Mouse (Mus musculus): ENCODE measurements at regions not wholly inside any gene's neighbourhood (a gene's known extent, or its start where the extent isn't known, plus 50 kb on each side); places are given as distances from the start of the nearest gene placed in this dataset.
"Not testable (repeated sequence)": the region's sequence is repeated elsewhere in the genome, so short reads cannot be mapped to it uniquely, and the experiment has no call there.

DNA sequence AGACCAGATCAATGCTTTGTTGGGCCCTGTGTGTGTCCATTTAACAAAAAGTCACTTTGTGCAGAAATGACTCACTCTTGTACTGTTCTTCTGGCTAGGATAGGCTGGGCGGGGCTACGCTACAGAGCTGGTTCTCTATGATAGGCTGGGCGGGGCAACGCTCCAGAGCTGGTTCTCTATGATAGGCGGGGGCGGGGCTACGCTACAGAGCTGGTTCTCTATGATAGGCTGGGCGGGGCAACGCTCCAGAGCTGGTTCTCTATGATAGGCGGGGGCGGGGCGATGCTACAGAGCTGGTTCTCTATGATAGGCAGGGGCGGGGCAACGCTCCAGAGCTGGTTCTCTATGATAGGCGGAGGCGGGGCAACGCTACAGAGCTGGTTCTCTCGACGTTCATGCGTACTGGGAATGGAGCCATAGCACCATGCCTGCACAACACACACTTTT lies 80.6 kb upstream of the Ipo5 start:
- not testable (repeated sequence) for DNase-seq (ENCODE audit: low read depth, low spot score)

- no peak for DNase-seq (ENCODE audit: low read depth, low spot score)
Measured at GRCm38 (mm10) chr14:120831397-120831796, 79.6 kb upstream of the Ipo5 start.

DNA sequence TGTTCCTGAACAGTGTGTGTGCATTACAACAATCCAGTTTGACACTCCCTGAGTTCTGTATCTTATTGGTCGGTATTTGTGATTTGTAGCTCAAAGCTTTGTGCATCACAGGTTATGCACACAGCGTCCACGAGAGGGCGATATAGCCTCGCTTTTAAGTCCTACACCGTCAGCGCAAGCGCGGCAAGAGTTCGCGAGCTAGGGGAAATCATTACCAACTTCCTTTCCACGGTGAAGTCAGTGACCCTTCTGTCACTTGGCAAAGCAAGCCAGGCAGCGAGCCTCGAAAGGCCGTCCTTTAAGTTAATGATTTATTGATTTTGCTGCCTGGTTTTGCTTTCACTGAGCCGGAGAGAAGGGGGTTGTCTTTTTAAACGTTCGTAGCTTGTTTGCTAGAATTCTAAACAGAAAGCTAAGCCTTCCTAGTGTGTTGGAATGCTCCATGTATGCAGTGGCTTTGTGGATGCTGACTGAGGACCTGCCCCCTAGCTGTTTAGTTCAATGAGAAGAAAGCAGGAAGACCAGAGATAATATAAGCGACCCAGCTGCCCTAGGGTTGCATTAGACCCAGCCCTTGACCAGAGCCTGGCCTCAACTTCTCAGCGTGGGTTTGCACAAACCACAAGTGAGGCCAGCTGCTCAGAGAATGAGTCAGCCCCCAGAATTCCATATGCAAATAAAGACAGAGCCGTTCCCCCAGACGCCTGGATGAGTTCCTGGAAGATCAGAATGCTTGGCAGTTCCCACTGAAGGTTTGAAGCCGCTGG lies 79.0 kb upstream of the Ipo5 start:
- peak; percentile 75 for DNase-seq (ENCODE audit: low read depth, low spot score)

DNA sequence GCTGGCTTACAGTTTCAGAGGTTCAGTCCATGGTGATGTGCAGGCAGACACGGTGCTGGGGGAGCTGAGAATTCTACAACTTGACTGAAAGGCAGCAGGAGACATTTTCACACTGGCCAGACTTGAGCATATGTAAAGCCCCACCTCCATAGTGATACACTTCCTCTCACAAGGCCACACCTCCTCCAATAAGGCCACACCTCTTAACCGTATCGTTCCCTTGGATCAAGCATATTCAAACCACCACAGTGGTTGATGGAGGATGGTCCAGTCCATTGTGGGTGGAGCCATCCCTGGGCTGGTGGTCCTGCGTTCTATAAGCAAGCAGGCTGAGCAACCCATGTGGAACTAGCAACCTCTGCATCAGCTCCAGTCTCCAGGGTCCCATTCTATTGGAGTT lies 76.2 kb upstream of the Ipo5 start:
- no peak for DNase-seq (ENCODE audit: low read depth, low spot score)

- DNase-seq (ENCODE audit: low read depth, low spot score): no peak
Measured at GRCm38 (mm10) chr14:120835758-120836157, 75.3 kb upstream of the Ipo5 start.

DNA sequence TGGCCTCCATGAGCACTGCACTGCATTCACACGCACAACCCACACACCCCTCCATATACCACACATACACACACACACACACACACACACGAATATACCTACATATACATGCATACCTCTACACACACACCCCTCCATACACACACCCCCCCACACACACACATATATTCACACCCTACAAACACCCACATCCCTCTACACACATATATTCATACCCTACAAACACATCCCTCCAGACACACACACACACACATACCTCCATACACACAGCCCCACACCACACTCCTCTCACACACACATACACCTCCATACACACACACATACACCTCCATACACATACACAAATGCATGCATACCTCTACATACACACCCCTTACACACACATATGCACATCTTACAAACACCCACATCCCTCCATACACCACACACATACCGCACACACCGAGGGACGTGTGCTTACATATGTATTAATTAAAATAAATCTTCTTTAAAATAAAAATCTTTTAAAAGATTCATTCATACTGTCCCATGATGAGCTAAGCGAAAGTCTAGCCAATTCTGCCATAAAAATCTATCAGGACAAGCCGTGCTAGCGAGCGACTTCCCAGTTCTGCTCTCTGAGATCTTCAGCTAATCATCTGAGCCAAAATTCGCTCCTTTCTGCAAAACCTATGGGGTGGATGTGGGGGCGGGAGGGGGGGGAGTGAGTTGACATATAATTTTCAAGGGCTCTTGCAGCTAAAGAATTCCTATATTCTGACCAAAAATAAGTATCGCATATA lies 74.3 kb upstream of the Ipo5 start:
- DNase-seq (ENCODE audit: low read depth, low spot score): no peak

- DNase-seq (ENCODE audit: low read depth, low spot score): no peak
Measured at GRCm38 (mm10) chr14:120840900-120841299, 70.1 kb upstream of the Ipo5 start.

DNA sequence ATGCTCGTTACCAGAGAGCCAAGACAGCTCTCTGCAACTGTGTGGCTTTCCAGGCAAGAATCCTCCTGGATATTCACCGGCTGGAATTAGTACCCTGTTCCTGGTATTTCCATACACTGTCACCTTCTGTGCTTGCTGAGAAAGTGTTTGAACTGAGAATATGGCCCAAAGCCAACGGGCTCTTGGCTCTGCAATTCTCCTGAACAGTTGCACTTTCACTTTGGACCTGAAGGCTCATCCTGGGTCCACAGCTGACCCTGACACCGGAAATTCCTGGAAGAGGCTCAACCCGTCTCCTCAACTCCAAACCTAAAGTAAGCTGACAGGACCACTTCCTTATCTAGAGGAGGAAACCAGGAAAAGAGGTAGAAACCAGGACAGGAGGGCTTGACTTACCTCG lies 69.7 kb upstream of the Ipo5 start:
- DNase-seq (ENCODE audit: low read depth, low spot score): no peak

- DNase-seq (ENCODE audit: low read depth, low spot score): no peak
Measured at GRCm38 (mm10) chr14:120845172-120845571, 65.9 kb upstream of the Ipo5 start.

DNA sequence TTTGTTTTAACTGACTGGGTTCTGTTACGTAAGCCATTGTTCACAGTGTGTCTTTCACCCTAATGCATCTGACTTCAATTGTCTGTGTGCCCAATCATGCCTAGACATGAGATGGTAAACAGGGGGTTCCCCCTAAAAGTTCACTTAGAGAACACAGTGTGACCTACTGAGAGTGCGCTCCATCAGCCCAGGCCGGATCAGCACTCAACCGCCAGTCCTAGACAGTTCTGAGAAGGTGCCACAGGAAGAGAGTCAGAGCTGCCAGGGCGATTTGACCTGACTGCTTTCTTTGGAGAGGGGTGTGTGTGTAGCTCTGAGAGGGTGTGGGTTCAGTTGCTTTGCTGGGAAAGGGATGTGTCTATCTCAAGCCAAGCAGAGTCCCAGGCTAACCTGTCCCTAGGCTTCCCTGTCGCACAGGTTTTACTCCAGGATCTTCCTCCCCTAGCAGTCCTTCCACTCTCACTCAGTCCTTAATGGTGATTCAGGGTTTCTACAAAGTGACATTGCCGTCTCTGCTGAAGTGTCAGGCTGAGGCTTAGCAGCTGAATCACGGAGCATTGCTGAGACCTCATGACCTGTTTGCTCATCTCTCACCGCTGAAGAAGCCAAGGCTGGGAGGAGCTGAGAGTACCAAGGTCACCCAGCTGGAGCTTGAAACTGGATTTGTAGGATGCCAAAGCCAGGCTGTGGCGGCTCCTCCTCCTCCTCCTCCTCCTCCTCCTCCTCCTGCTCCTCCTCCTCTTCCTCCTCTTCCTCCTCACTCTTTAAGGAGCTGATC lies 64.8 kb upstream of the Ipo5 start:
- DNase-seq (ENCODE audit: low read depth, low spot score): no peak

DNA sequence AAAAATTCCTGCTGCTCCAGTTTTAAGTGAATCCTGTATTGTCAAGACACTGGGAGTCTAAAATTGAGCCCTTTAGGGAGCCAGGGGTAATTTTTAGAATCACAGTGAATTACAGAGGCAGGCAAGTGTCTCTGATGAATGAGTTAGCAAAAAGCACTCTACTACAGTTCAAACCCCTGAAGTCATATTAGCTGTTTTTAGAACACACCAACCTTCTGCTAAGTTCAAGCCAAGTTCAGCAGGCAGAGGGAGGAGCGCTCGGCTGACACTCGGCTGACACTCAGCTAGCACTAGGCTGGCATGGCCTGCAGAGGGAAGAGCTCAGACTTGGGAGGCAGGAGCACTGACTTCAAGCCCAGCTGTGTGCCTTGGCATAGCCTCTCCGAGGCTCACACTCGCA lies 64.0 kb upstream of the Ipo5 start:
- DNase-seq (ENCODE audit: low read depth, low spot score): no peak

DNA sequence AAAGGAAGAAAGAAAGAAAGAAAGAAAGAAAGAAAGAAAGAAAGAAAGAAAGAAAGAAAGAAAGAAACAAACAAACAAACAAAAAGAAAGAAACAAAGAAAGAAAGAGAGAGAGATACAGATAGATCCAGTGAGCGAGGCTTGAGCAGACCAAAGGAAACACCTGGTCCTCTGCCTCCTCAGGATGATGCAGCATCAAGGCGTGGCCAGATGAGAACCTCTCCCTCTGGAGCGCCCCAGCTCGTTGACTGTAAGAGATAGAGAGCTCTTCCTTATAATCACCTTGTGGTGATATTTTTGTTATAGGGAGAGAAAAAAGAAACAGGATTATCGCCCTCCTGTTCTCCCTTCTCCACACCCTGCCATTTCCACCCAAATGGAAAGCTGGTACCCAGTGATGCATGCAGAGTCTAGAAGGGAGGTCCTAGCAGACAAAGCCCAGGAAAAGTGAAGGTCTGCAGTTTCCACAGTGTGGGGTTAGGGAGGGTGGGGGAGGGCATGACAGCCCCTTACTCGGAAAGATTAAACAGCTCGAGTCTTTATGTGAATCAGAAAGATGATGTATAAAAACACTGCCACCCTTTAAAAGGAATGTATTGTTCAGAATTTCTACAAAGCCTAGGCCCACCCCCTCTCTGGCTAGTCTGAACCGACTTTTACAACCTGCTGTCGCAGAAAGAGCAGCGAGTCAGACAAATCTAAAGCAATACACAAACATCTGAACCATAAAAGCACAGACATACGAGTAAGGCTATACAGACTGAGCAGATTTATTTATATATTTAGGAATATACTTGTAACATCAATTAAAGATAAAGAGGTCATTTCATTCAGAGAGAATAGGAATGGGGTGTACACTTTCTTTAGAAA lies 62.7 kb upstream of the Ipo5 start:
- DNase-seq (ENCODE audit: low read depth, low spot score): no peak

DNA sequence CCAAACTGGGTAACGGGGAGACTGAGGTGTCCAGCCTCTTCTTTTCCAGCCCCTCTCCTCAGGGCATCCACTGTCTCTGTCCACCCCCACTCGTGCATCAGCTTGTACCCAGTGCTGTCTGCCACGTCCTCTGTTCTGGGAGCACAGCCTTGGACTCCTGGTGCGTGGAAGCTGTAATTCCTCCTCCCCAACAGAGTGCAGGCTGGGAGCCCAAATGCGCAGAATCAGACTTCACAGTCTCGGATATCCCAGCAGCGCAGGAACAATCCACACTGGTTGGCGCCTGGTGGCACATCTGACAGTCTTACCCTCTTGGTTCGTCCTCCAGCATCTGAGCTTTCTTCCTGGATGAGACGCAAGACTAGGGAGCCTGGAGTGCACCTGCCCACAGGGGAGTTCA lies 61.9 kb upstream of the Ipo5 start:
- no peak for DNase-seq (ENCODE audit: low read depth, low spot score)

DNA sequence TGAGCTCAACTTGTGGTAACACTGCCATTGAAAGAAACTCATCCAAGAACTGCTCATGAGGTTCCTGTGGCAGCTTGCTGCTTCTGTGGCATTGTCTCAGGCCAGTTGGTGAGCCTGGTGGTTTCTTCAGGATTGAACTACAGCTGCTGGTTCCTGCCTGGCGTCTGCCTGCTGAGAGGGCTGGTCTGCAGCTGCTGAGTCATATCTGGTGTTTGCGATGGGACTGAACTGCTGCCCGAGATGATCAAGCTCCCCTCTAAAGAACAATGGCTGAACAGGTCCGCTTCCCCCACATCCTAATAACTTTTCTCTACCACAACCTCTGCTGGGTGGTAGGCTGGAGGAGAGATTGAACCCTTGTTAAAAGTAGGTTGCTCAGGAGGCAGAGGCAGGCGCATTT lies 57.4 kb upstream of the Ipo5 start:
- no peak for DNase-seq (ENCODE audit: low read depth, low spot score)

DNA sequence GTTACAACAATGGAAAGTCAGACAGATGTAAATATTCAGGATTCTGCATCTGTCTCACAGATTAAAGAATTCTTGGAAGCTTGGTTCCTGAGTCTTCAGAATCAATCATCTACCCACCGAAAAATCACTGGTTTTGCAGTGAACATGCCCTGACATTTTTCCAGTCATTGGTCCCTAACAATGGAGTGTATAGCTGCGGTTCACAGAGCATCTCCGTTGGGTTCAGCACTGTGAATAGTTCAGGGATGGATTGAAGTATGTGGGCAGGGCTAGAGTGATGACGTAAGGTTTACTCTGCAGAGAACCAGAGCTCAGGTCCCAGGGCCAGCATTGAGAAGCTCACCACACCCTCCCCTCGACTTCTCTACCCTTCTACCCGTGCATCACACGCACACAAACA lies 56.5 kb upstream of the Ipo5 start:
- DNase-seq (ENCODE audit: low read depth, low spot score): no peak

GRCm38 (mm10) chr14:120855181-120855580 lies 55.8 kb upstream of the Ipo5 start:
- no peak for DNase-seq (ENCODE audit: low read depth, low spot score)

Data from brain, embryonic 18.5 days (tissue).